Mouse (Mus musculus): ENCODE measurements around the gene Sox6.

Sox6 gene

DNA sequence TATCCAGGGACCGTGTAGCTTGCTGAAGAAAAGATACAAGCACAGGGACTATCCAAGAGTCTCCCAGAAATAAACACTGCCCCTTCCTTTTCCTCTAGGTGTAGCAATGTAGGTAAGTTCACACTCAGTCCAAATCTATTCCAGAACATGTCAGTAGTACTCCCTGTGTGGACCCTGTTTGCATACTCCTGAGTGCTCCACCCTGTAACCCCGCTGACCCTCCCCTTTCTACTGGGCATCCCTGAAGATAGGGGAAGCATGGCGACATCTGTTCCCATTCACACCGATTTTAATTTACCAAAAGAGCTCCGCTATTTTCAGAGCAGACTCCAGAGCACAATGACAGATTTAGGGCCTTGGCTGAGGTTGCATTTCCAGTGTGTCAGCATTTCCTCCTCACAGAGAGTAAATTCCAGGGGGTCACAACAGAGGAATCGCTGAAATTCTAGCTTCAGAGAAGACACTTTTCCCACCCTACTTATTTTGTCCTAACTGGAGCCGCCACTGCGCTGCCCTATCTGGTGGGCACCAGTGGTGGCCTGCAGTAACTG, 288.2 kb downstream of the Sox6 start:
- peak; percentile 51 for DNase-seq (ENCODE audit: low spot score)

DNA sequence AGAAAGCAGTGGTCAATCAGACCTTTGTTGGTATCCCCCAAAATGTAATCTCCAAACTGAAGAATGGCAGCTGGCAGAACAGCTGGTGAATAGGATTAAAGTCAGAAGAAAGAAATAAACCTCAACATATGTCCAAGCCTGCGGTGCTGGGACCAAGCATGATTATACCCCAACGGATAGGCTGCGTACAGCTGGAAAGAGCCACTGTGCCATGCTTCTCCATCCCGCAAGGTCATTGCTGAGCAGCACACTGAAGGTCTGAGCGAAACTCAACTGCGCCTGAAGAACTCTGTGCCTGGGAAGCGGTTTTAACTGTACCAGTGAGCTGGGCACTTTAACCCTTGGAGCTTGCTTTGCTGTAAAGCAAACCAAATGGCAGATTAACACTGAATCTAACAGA, 291.1 kb downstream of the Sox6 start:
- DNase-seq (ENCODE audit: low spot score) = no peak

DNA sequence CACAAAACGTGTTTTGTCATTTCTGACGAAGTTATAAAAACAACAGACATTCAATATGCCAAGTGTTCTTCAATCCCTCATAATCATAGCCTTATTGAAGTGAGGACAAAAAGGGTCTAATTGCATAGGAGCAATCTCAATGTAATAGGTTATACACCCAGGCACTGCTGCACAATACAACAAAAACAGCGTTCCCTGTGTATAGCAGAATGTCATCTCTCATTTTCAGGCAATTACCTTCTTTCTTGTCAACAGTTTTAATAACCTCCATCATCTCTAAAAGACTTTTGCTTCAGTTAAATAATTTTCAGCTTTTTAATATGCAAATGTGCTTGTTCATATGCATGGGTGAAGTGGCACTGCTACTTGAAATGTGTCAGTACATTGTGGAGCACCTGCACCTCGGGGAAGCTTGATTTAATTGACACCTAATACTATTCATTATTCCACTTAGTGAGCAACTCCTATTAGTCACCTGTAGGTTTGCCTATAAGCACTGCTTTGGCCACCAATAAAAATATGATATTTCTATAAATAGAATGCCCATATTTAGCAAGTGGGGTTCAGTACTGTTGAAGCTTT, 292.8 kb downstream of the Sox6 start:
- no peak for DNase-seq (ENCODE audit: low spot score)

DNA sequence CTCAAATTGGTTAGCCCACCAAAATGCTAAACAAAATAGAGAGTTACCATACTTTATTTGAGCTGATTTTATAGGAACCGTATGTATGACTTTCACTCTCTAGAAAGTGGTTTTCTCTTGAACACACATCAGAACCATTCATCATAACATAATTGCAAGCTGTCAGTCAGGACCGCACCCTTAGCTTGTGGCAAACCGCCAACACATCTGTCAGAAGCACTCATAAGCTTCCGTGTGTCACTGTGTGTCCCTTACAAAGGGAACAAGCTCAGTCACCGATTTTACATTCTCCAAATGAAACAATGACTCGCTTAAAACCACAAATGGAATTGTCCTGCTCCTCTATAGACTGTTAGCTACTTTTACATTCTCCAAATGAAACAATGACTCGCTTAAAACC, 304.5 kb downstream of the Sox6 start:
- DNase-seq (ENCODE audit: low spot score) = no peak

DNA sequence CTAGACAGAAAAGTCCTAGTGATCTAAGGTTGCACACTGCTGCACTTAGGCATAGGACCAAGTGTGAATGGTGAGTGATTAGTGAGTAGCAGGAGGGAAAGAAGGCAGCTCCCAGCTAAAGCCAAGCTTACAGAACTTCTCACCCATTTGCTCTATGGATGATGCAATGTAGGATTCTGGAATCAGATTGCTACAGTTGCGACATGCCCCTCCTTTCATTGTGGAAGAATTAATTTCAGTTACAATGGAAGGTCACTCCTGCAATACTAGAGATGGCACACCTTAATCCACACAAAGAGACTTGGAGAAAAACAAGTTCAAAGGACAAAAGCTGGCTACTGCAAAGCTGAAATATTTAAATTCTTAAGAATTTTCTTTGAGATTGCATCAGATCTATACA, 305.8 kb downstream of the Sox6 start:
- DNase-seq (ENCODE audit: low spot score) = no peak

DNA sequence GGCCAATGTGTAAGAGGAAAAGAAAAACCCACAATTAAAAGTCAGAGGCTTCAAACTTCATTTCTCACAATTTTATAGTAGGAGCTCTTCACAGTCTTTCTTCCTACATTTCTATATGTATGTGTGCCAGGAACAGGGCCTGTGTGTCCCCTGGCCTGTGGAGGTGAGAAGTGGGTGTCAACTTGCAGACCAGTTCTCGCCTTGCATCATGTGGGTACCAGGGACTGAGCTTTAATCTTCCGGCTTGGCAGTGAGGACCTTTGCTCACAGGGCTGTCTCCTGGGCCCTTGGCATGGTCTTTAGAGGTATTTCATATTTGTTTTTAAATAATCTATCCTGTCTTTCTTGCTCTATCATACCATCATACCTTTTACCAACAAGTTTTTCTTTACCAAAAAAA, 311.8 kb downstream of the Sox6 start:
- DNase-seq (ENCODE audit: low spot score) = no peak

DNA sequence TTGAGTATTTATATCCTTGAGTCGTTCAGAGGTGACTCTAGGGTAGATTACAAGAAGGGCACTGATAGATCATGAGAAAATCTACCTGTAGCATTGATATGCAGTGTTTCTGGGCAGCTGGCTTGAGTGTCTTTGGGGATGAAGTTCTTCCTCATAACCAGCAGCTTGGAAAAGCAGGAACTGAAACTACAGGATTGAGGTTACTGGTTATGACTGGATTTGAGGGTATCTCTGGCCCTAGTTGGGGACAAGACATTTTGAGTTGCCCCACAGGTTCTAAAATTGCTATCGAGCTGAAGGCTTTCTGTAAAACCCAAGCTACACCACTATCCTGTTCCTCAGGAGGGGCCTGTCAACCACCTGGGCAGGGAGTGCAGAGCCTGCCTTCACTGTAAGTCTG, 314.2 kb downstream of the Sox6 start:
- no peak for DNase-seq (ENCODE audit: low spot score)

DNA sequence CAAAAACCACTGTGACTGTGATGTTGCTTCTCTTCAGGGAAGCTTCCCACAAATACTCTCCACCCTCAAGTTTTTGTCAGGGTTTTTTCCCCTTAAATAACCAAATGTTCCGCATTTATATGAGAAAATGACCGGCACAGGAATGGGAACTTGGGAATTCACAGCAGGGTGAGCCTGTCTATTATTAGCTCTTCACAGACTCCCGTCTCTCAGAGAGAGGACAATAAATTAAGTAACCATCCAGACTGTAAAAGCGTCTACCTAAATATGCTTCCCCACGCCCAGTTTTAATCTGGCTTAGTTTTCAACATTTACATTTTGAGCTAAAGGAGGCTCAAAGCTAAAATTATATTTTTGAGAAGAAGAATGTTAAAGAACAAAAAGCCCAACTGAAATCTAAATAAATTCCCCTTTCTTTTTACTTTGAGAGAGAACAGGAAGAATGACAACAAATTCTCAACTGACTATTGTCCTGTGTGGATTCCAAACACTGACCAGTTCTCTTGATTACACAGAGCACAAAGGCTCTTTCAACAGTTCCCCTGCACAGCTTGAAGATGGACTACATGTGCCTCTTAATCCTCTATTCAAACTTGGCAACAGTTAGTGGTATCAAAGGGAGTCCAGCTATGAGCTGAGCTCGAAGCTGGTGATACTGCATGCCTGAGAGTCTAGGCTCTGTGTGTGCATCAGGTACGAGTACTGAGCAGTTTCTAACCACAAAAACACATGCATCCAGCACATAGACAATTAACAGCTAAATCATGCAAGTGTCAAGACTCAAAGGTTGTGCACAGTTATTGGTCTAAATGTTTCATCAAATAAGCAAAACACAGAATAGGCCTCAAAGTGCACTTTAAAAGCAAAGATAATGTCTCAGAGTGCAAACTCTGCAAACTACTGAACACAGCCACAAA, 316.7 kb downstream of the Sox6 start:
- peak; percentile 58 for DNase-seq (ENCODE audit: low spot score)

DNA sequence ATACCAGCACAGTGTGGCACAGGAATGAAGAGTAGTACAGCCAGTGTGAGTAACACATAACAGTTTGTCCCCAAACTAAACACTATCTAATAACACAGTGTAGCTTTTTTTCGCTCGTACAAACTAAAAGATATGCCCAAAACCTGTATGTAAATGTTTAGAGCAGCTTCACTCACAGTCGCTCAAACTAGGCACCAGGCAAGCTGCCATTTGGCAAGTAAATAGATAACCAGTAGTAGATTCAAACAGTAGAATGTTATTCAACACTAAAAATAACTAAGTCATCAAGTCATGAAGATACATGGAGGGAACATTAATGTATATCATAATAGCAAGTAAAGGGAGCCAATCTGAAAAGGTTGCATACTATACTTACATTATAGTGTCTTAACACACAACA, 318.8 kb downstream of the Sox6 start:
- DNase-seq (ENCODE audit: low spot score) = no peak

DNA sequence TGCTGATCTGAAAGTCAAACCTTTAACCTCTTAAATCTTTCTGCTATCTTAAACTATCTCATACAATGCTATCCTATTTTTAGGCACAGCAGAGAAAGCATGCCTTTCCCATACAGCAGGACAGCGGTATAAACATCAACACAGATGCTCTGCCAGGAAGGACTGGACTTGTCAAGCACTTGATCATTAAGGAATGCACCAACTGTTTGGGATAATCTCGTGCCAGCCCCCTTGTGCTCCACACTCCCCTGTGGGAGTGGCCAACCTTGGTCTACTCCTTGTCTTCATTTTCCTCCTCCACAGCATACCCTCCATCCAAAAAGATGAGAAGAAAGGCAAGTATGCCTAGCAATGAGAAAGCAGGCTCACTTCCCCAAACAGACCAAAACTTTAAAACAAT, 332.5 kb downstream of the Sox6 start:
- DNase-seq (ENCODE audit: low spot score) = peak; percentile 63

DNA sequence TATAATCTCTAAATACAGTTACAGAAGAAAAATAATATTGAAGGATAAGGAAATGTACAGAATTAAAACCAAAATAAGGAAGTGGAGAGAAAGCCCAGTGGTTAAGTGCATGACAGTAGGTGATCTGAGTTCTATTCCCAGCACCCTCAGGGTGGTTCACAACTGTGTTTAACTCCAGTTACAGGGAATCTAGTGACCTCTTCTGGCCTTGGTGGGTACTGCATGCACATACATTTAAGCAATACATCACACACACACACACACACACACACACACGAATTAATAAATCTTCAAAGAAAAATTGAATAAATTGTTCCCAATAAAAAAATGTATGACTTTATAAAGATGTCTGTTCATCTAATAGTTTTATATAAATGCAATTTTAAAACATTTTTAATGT, 340.5 kb downstream of the Sox6 start:
- DNase-seq (ENCODE audit: low spot score) = no peak

DNA sequence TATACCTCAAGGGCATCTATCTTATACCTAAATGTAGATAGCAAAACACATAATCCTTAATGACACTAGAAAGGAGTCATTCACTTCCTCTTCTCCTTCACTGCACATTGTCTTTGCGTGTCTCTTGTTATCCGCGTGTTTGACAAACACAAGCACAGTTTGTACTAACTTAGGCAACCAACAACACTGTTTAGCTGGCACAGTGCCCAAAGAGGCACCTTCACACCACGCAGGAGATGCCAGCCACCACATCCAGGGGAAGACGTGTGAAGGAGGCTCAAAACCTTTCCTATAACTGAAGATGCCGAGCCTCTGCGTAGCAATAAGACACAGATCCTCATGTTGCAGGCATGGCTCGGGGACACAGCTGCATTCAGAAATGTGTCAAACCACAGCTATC, 345.4 kb downstream of the Sox6 start:
- no peak for DNase-seq (ENCODE audit: low spot score)

DNA sequence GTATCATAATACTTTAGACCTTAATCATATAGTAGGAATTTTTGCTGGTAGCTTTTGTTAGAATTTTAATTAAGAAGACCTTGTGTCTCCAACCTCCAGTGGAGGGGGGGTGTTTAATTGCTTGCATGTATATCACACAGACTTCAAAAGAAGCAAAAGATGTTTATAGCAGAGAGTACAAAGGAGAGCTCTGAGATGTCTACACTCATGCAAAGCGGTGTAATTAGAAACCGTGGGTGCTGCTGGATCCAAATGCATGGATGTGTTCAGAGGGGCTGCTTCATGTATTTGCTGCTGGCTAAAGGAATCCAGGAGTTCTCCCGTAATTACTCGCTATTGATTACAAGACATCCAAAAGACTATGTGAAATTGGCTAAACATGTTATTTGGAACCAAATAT, 347.5 kb downstream of the Sox6 start:
- DNase-seq (ENCODE audit: low spot score) = no peak

DNA sequence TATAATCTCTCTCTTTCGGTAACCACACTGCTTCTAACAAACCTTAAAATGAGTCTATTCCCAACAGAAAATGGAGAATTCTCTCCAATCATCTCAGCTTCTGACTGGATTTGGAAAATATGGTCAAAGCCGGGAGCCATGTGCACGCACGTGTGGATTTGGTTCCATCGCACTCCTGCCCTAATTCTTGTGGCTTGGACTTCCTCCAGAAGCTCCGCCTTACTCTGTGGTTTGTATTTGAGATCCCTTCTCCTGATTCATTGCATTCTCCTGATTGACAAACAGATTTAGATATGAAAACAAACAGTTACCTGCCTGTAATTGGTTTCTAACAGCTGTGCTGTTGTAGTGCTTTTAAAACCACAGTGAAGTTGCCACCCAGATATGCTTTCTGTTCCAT, 351.9 kb downstream of the Sox6 start:
- no peak for DNase-seq (ENCODE audit: low spot score)

DNA sequence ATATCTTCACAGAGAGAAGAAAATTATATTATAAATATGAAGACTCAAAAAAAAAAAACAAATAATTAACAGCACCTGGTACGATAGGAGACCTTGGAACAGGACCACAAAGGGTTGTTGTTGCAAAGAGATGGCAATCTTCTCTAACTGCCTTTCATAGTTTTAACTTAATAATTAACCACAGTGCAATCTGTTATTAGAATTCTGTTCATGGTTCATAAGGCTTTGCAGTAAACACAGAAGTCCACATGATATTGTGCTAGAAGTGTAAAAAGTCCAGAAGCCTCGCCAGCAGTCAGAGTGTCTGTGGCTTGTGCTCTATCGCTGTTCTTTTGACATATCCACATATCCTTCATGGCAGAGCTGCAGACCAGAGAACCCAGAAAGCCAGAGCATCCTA, 354.5 kb downstream of the Sox6 start:
- no peak for DNase-seq (ENCODE audit: low spot score)

DNA sequence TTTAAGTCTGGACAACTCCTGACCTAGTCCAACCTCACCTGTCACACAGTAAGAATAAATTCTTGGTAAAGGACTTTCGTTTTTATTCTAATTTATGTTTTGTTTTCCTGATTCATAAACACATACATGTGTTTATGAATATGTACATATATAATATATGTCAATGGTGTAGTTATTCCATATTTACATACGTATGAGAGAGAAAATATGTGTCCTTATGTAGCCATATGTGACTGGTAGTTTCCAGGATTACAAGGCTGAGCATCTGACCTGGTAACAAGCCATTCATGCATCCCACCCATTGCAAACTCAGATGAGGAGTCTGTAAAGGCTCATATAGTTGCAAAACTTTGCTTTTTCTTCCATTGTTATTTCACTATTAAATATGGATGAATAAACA, 366.8 kb downstream of the Sox6 start:
- DNase-seq (ENCODE audit: low spot score) = no peak

DNA sequence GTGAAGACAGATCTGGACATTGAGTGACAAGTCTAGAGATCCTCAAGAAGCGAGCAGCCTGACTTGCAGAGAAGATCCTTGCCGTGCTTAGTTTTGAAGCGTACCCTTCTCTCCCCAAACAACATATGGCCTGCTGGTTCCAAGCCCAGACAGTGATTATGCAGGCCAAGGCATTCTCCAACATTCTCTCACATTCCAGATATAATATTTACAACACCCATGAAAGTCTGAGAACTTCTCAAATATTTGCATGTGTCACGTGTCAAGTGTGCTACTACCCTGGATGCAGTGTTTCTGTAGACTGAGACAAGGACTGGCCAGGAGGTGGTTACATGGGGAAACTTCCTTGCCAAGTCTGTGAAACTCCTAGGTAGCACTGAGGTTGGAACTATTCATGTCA, 367.3 kb downstream of the Sox6 start:
- DNase-seq (ENCODE audit: low spot score) = no peak

DNA sequence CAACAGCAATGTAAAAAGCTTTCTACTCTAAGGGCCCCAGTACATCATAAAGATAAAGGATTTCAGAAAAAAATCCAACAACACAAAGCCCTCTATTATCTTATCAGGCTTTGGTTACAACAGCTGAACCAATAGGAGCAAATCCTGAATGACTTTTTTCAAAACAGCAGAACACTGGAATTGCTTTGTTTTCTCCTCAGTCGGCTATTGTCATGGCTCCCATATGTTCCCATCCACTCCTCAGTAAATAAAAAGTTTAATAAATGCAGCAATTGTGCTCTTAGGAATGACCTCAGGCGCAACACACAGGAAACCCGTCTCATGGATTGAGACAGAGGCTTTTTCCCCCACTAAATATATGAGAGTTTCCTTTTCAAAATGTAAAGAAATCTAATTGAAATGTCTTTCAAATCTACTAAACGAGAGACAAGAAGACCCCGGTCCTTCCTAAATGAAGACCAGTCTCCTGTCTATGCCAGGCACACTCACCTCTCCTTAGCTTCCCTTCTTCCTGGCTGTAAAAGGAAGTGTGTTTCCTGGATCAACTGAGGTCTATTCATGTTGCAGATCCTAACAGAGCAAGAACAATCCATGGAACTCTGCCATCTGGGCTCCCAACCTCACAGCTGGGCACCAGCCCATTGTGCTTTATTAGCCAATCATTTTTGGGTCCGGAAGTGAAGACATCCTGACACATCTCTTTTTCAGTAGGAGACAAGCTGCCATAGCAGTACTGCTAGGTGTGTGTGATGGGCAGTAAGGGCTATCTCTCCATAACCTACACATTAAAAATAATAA, 369.2 kb downstream of the Sox6 start:
- DNase-seq (ENCODE audit: low spot score) = no peak

DNA sequence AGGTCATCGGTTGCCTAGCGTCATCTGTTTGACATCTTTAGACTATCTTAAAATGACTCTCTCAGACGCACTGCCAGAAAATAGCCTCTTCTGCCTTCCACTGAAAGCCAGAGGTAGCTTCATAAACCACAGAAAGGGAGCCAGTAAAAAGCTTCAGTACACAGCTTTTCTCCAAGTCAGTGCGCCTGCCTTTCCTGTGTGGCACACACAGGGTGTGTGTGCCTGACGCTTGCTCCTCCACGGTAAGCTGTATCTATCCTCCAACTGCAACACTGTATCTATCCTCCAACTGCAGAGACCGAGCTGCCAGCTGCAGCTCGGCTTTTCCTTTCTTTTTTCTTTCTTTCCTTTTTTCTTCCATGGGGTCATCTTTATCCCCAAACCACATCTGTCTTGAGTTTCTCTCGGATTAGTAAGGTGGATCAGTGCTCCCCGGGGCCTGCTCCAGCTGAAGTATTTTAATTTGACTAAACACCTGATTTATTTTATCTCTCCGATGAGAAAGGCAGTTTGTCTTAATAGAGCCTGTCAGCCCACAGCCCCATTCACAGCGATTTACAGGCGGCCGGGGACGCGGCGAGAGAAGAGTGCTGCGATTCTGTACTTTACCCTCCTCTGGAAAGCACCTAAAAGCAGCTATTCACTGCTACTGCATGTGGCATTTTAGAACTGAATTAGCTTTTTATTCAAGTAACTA, 371.8 kb downstream of the Sox6 start:
- peak; percentile 59 for DNase-seq (ENCODE audit: low spot score)

DNA sequence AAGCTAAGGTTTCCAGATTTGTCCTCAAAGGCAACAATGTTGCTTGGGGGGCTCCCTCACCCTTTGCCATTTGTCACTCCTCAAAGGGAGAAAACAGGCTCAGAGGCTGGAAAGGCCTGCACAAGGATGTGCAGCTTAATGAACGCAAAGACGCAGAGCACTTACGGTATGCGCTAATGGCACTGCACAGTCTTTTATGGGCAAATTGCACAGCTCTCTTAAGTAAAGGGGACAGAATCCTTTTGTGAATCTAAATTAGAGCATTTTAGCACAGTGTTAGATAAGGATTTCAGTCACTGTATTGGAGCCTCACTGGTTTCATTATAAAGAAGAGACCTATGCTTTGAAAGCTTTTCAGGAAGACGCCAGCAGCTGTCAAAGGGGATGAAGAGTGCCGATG, 375.2 kb downstream of the Sox6 start:
- no peak for DNase-seq (ENCODE audit: low spot score)

DNA sequence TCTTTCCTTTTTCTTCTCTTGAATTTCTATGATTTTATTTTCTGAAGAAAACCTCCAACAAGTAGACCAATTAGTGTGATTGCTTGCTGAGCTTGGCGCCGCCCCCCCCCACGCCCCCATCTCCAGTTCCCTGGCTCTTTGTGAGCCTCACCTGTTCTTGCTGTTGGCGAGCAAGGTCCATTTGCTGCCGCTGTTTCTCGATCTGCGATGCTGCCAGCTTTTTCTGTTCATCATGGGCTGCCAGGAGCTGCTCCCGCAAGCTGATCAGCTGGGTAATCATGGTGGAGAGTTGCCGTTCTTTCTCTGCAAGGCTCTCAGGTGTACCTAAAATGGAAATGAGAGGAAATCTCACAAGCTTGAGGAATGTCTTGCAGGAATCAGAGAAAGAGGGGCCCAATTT, 376.5 kb downstream of the Sox6 start:
- no peak for DNase-seq (ENCODE audit: low spot score)

DNA sequence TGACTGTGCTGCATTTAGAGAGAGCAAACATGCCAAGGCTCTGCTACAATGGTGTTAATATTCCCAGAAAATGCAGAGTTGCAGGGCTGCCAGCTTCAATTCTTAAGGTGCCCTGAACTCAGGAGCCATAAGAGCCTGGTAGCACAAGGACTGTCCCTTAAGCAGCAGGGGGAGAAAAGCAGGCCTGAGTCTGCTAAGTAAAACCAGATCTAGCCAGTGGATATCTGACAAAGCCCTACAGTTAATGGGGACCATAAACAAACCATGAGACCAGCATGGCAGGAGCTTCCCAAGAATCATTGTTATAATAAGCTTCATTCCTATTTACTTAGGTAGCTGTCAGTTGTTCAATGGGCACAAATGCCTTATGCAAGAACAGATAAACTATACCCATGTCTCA, 391.9 kb downstream of the Sox6 start:
- DNase-seq (ENCODE audit: low spot score) = peak; percentile 31

Data from embryo, embryonic 10 days (tissue).